Mouse (Mus musculus) heart, adult 2 months (tissue): Measurements from ENCODE around the gene Slamf9.

Experiments
- CTCF ChIP-seq: fragments of 200-600 bp; IDR thresholded peaks from 2 replicates; pipeline ENCODE4 v1.8.1; 2022; ENCODE audit warnings: antibody characterized with exemption, mild to moderate bottlenecking, moderate library complexity
- POLR2A ChIP-seq: fragments of 200-500 bp; IDR thresholded peaks from 2 replicates; pipeline ENCODE4 v1.6.1; 2011; ENCODE audit warnings: mild to moderate bottlenecking, low read depth, low read length, control low read depth; ENCODE audit not compliant: insufficient read depth

GRCm38 (mm10) chr1:172513525-172514212 lies 38.5 kb downstream of the Slamf9 start:
- TF ChIP-seq CTCF (no peak), POLR2A (no peak)
